Mouse (Mus musculus) liver, postnatal 0 days (tissue): ENCODE results near the gene Pnpla2. TPM values are rescaled to one million over a fixed set of nuclear protein-coding genes. Genes with fewer than 3 reads are reported as not detected.

ENCODE experiments used
- ATAC-seq: fragments of 200-750 bp; cut with Nextera tagmentation; 2 replicates; pipeline ENCODE4 v1.8.0; 2017; ENCODE audit warnings: mild to moderate bottlenecking, moderate library complexity
- DNase-seq: peaks from one replicate; pipeline ENCODE4 v3.0.0-alpha.2; 2016
- H3K27ac ChIP-seq: fragments of 300-500 bp; sonication (generic); 2 replicates; pipeline ENCODE4 v1.5.1; 2014; ENCODE audit warnings: antibody characterized with exemption, moderate library complexity, mild to moderate bottlenecking, low read depth
- H3K27me3 ChIP-seq: fragments of 300-500 bp; sonication (generic); 2 replicates; pipeline ENCODE4 v1.6.1; 2014; ENCODE audit warnings: low read length, control low read depth, mixed read lengths; ENCODE audit not compliant: insufficient read depth
- H3K36me3 ChIP-seq: fragments of 300-500 bp; sonication (generic); replicated peaks from 2 replicates; pipeline ENCODE4 v1.6.1; 2014; ENCODE audit warnings: mild to moderate bottlenecking, control low read depth, low read length, moderate library complexity, mixed read lengths; ENCODE audit not compliant: insufficient read depth
- H3K4me1 ChIP-seq: fragments of 300-500 bp; sonication (generic); 2 replicates; pipeline ENCODE4 v1.6.1; 2014; ENCODE audit warnings: antibody characterized with exemption, mild to moderate bottlenecking, control low read depth; ENCODE audit not compliant: insufficient read depth
- H3K4me2 ChIP-seq: fragments of 300-500 bp; sonication (generic); 2 replicates; pipeline ENCODE4 v1.6.1; 2014; ENCODE audit warnings: low read depth, mild to moderate bottlenecking, low read length, moderate library complexity, mixed read lengths
- H3K4me3 ChIP-seq: fragments of 300-500 bp; sonication (generic); 2 replicates; pipeline ENCODE4 v1.5.1; 2014; ENCODE audit warnings: low read depth, low read length
- H3K9ac ChIP-seq: fragments of 300-500 bp; sonication (generic); replicated peaks from 2 replicates; pipeline ENCODE4 v1.6.1; 2014; ENCODE audit warnings: mild to moderate bottlenecking, moderate library complexity
- H3K9me3 ChIP-seq: fragments of 300-500 bp; sonication (generic); 2 replicates; pipeline ENCODE4 v1.6.1; 2016; ENCODE audit warnings: mild to moderate bottlenecking, control low read depth, low read length, mixed read lengths
- CTCF ChIP-seq: sonication (generic); IDR thresholded peaks from 2 replicates; pipeline ENCODE4 v1.5.1; 2016; ENCODE audit warnings: antibody characterized with exemption, low read depth
- EP300 ChIP-seq: IDR thresholded peaks from 2 replicates; pipeline ENCODE4 v1.6.1; 2016; ENCODE audit warnings: antibody characterized with exemption, low read depth, mild to moderate bottlenecking
- WGBS: fragments of 180-500 bp; shearing (Covaris S2); extraction: QIAGEN DNeasy Blood & Tissue Kit; methylation state at CpG from one replicate; pipeline ENCODE4 v1.1.7; 2014; ENCODE audit not compliant: insufficient replicate concordance; 5-methylcytosine and 5-hydroxymethylcytosine counted together
- polyA plus RNA-seq: library from polyadenylated mRNA; unstranded; fragments of >200 nt; fragmentation: Nextera tagmentation; extraction: Ambion mirVana; gene quantifications from 2 replicates; pipeline ENCODE4 v1.2.1, GENCODE M21; 2015

Pnpla2 gene
- polyA plus RNA-seq, 1 experiment from 2014 or later = 47.1 TPM

DNA sequence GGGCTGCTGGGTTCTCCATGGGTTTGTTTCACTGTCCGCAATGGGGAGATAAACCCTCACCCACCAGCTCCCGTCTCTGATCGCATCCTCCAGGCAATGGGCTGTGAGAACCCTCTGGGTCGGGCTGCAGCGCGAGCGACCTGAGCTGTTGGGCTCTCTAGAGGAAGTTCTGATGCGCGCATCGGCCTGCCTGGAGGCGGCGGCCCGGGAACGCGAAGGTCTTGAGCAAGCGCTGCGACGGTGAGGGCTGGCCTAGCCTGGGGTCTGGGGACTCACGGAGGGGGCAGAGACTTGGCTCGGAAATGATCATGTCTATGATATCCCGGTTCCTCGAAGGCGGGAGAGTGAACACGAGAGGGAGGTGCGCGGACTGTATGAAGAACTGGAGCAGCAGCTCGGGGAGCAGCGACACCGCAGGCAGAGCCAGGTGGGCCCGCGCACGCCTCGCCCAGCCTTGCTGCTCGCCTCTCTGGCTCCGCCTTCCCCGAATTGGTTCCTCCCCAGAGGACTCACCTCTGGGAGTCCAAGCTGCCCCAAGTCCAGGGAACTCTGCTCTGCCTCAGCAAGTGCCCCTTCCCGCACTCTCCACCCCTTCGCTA lies 9.7 kb downstream of the Pnpla2 start:
- H3K9ac ChIP-seq = peak overlapping the region; percentile 12; the same call in 1 of the 2 replicates
- DNase-seq (peak; percentile 44), ATAC-seq (no peak)
- H3K36me3 ChIP-seq = peaks cover 7% of the 10 kb centered on the region
- peak overlapping the region; percentile 40 for H3K4me2 ChIP-seq
- TF ChIP-seq EP300 (no peak), CTCF (no peak)
- 10% methylated on average over 30 of the region's 38 CpGs for WGBS
- no peaks in the 10 kb centered on the region for H3K9me3 ChIP-seq
- peak overlapping the region; percentile 3; the same call in 1 of the 2 replicates for H3K4me3 ChIP-seq
- H3K4me1 ChIP-seq = peaks cover 49% of the 10 kb centered on the region
- H3K27ac ChIP-seq = peak overlapping the region; percentile 31; the same call in 1 of the 2 replicates
- peaks cover 48% of the 10 kb centered on the region for H3K27me3 ChIP-seq

DNA sequence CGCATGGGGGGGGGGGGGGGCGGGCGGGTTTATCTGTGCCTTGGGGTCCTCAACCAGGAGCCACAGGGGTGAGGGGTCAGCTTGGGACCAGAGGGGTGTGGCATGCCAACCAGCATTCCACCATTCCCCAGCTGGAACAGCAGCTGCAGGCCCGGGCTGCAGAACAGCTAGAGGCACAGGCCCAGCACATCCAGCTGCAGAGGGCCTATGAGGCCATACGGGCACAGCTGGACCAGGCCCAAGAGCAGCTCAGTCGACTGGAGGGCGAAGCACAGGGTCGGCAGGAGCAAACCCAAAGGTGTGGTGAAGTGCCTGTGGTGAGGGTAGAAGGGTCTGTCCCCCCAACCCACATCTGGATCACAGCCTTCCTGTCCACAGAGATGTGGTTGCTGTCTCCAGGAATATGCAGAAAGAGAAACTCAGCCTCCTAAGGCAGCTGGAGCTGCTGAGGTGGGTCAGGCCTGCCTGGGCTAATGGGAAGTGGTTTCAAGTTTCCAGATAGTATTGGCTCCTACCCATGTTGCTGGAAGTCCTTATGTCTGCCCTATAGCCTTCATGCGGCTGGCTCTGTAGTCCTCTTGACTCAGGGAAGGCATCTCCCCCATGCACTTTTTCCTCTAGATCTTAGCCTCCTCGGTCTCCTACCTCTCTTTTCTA lies 10.5 kb downstream of the Pnpla2 start:
- no peak overlapping the region for H3K4me2 ChIP-seq
- ATAC-seq (no peak), DNase-seq (peak; percentile 21)
- whole genome bisulfite sequencing = 58% methylated on average over 8 of the region's 10 CpGs
- peaks cover 48% of the 10 kb centered on the region for H3K27me3 ChIP-seq
- no peaks in the 10 kb centered on the region for H3K9me3 ChIP-seq
- no peak overlapping the region for H3K27ac ChIP-seq
- H3K9ac ChIP-seq = no peak overlapping the region
- peaks cover 49% of the 10 kb centered on the region for H3K4me1 ChIP-seq
- TF ChIP-seq EP300 = no peak
- TF ChIP-seq CTCF = no peak
- no peak overlapping the region for H3K4me3 ChIP-seq
- H3K36me3 ChIP-seq = peaks cover 11% of the 10 kb centered on the region

DNA sequence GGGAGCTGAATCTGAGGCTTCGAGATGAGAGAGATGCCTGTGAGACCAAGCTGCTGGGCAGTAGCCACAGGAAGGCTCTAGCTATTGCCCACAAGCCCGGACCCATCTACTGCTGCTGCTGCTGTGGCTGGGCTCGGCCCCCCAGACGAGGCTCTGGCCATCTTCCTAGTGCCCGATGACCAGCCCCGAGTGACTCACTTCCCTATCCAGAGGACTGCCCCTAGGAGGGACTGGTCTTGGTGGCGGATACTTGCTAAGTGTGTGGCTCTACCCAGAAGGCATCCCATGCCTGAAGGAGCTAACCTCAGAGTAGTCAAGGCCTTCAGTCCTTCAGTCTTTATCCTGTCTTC lies 11.0 kb downstream of the Pnpla2 start:
- Histone ChIP-seq H3K27ac (no peak overlapping the region), H3K4me1 (peaks cover 49% of the 10 kb centered on the region), H3K27me3 (peaks cover 43% of the 10 kb centered on the region), H3K9me3 (no peaks in the 10 kb centered on the region), H3K9ac (no peak overlapping the region), H3K4me2 (no peak overlapping the region), H3K36me3 (peaks cover 16% of the 10 kb centered on the region), H3K4me3 (no peak overlapping the region)
- DNase-seq = peak; percentile 38
- WGBS = 69% methylated on average over 7 of the region's 7 CpGs
- no peak for ATAC-seq
- TF ChIP-seq EP300 = no peak
- TF ChIP-seq CTCF = no peak

DNA sequence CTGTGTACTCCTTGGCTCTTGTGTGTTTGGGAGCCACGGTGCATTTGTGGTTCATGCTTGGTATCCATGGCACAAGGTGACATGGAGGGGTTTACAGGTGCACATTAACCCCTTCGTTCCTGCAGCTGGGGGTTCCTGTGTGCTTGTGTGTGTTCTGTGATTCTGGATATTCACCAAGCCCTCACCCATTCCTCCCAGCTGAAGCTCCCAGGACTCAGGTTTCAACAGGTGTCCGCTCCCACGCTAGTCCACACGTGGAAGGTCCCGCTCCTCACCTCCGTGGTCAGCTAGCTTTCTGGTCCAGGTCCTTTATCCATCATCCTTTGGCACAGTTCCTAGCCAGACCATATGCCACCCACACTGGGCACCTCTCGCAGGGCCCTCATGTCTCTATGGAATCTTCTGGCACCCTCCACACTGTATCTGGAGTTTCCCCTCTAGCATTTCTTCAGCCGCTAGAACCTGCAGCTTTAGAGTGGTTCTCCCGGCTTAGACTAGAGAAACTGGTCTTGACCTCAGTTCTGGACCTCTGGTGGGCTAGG lies 11.7 kb downstream of the Pnpla2 start:
- Histone ChIP-seq H3K4me3 (peak overlapping the region; percentile 76), H3K4me2 (peak overlapping the region; percentile 89), H3K4me1 (peaks cover 47% of the 10 kb centered on the region), H3K9ac (peak overlapping the region; percentile 84), H3K27me3 (peaks cover 38% of the 10 kb centered on the region), H3K27ac (peak overlapping the region; percentile 86), H3K36me3 (peaks cover 23% of the 10 kb centered on the region), H3K9me3 (no peaks in the 10 kb centered on the region)
- TF ChIP-seq CTCF (no peak), EP300 (no peak)
- WGBS = 62% methylated on average over 10 of the region's 10 CpGs
- DNase-seq = no peak
- no peak for ATAC-seq

DNA sequence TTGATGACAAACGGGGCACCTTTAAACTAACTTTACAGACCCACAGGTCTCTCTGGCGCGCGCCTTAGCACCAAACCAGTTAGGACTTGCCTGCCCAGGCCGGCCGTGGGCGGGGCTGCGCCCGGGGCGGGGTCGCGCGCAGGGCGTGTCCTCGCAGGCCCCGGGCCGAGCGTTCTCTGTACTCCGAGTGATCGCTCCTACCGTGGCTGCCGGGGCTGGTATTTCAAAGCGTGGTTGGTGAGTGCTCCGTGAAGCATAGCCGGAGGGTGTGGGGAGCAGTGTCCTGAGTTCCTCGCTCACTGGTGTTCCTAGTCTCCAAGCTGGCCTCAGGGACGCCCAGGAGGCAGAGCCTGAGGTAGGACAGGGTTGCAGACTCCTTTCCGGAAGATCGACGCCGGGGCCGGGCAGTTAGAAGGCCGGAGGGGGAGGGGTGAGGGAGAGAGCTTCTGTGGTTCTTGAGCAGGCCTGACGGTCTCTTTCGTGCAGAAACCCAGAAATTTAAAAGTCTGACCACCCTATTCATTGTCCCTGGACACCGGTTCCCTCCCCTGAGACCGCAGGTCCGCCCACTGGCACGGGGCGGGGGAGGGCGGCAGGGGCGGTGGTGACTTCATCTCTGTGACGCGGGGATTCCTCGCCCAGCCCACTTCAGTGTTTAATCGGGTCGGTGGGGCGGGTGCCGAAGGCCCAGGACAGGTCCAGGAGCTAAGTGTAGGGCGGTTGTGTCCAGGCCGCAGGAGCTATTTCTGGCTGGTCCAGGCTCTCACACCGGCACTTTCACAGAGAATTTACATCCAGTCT lies 12.4 kb downstream of the Pnpla2 start, which contains the start of gene Cd151:
Gene Cd151 (plus strand): TSS at position 163 of the 801 bp plus-strand sequence.
- Histone ChIP-seq H3K36me3 (peaks cover 23% of the 10 kb centered on the region), H3K27ac (peak within 1 kb of the TSS; percentile 86), H3K9me3 (no peaks in the 10 kb centered on the region), H3K4me3 (peak within 1 kb of the TSS; percentile 76), H3K9ac (peak within 1 kb of the TSS; percentile 84), H3K4me1 (peaks cover 42% of the 10 kb centered on the region), H3K27me3 (peaks cover 31% of the 10 kb centered on the region), H3K4me2 (peak within 1 kb of the TSS; percentile 89)
- DNase-seq (peak; percentile 94), ATAC-seq (peak; percentile 87)
- WGBS = 2% methylated on average over 52 of the region's 52 CpGs
- TF ChIP-seq CTCF = no peak
- no peak for TF ChIP-seq EP300

DNA sequence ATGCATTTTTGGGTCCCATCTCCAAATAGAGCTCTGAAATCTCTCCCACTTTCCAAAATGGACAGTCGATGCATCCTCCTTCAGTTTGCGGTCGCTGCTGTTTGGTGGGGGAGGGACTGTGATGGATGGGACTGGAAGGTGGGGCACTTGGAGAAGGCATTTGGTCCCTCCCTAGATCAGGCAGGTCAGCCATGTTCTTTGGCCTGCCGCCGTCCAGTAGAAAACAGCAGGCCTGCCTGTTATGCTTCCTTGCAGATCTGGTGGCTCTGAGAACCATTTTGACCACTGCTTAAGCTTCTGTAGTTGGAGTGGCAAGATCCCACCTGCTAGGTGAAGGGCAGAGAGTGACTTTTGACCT lies 13.1 kb downstream of the Pnpla2 start:
- ATAC-seq (no peak), DNase-seq (no peak)
- Histone ChIP-seq H3K4me1 (peaks cover 42% of the 10 kb centered on the region), H3K9me3 (no peaks in the 10 kb centered on the region), H3K27me3 (peaks cover 24% of the 10 kb centered on the region), H3K36me3 (peaks cover 23% of the 10 kb centered on the region), H3K27ac (peak overlapping the region; percentile 86), H3K4me2 (peak overlapping the region; percentile 89), H3K4me3 (peak overlapping the region; percentile 76), H3K9ac (peak overlapping the region; percentile 84)
- 23% methylated on average over 5 of the region's 5 CpGs for WGBS
- TF ChIP-seq EP300 (no peak), CTCF (no peak)
